Mouse (Mus musculus) forebrain, embryonic 15.5 days (tissue): ENCODE data around the gene Ntng1. TPM values are rescaled to one million over a fixed set of nuclear protein-coding genes. Genes with fewer than 3 reads are reported as not detected.
"Not testable (repeated sequence)": the region's sequence is repeated elsewhere in the genome, so short reads cannot be mapped to it uniquely, and the experiment has no call there.

Experiments
- ATAC-seq: fragments of 200-750 bp; cut with Nextera tagmentation; replicated peaks from 2 replicates; pipeline ENCODE4 v1.8.0; 2017; ENCODE audit warnings: mild to moderate bottlenecking, moderate TSS enrichment, moderate library complexity
- H3K27ac ChIP-seq: fragments of 300-500 bp; sonication (generic); replicated peaks from 2 replicates; pipeline ENCODE4 v1.5.1; 2015; ENCODE audit warnings: mild to moderate bottlenecking, inconsistent platforms
- H3K27me3 ChIP-seq: fragments of 300-500 bp; sonication (generic); 2 replicates; pipeline ENCODE4 v1.6.1; 2015; ENCODE audit warnings: inconsistent platforms
- H3K36me3 ChIP-seq: fragments of 300-500 bp; sonication (generic); 2 replicates; pipeline ENCODE4 v1.6.1; 2015; ENCODE audit warnings: mild to moderate bottlenecking, inconsistent platforms
- H3K4me1 ChIP-seq: fragments of 300-500 bp; sonication (generic); 2 replicates; pipeline ENCODE4 v1.6.1; 2015; ENCODE audit warnings: inconsistent platforms
- H3K4me2 ChIP-seq: fragments of 300-500 bp; sonication (generic); replicated peaks from 2 replicates; pipeline ENCODE4 v1.6.1; 2015; ENCODE audit warnings: mild to moderate bottlenecking, inconsistent platforms
- H3K4me3 ChIP-seq: fragments of 300-500 bp; sonication (generic); 2 replicates; pipeline ENCODE4 v1.5.1; 2015; ENCODE audit warnings: mild to moderate bottlenecking, inconsistent platforms
- H3K9ac ChIP-seq: fragments of 300-500 bp; sonication (generic); replicated peaks from 2 replicates; pipeline ENCODE4 v1.6.1; 2015; ENCODE audit warnings: mild to moderate bottlenecking, inconsistent platforms
- H3K9me3 ChIP-seq: fragments of 300-500 bp; sonication (generic); 2 replicates; pipeline ENCODE4 v1.6.1; 2016; ENCODE audit warnings: inconsistent platforms
- WGBS: fragments of 180-500 bp; shearing (Covaris S2); methylation state at CpG from one replicate; pipeline ENCODE4 v1.1.7; 2015; ENCODE audit warnings: mixed read lengths; 5-methylcytosine and 5-hydroxymethylcytosine counted together
- polyA plus RNA-seq: library from polyadenylated mRNA; unstranded; fragments of >200 nt; fragmentation: Nextera tagmentation; extraction: Ambion mirVana; gene quantifications from 2 replicates; pipeline ENCODE4 v1.2.1, GENCODE M21; 2015

Ntng1 gene
- polyA plus RNA-seq, 1 experiment from 2014 or later: 11.4 TPM

- WGBS: 23% methylated on average over 2 of the region's 2 CpGs
- Histone ChIP-seq H3K4me3 (no peak overlapping the region), H3K4me1 (0 out of 2 replicates have a peak, but pooled peaks cover 8% of the 10 kb centered on the region), H3K9me3 (no peaks in the 10 kb centered on the region), H3K27me3 (no peaks in the 10 kb centered on the region), H3K36me3 (no peaks in the 10 kb centered on the region), H3K4me2 (no peak overlapping the region), H3K27ac (no peak overlapping the region), H3K9ac (no peak overlapping the region)
- peak; percentile 78 for ATAC-seq
Observed at GRCm38 (mm10) chr3:109756426-109756825, 387.4 kb downstream of the Ntng1 start.

- H3K4me2 ChIP-seq, H3K4me3 ChIP-seq, H3K27me3 ChIP-seq, H3K9ac ChIP-seq, H3K4me1 ChIP-seq, H3K27ac ChIP-seq, ATAC-seq, H3K9me3 ChIP-seq, H3K36me3 ChIP-seq: not testable (repeated sequence)
- 78% methylated on average over 3 of the region's 3 CpGs for WGBS
Observed at GRCm38 (mm10) chr3:109747593-109747992, 396.2 kb downstream of the Ntng1 start.

- WGBS: 27% methylated on average over 2 of the region's 2 CpGs
- Histone ChIP-seq H3K4me2 (no peak overlapping the region), H3K36me3 (no peaks in the 10 kb centered on the region), H3K9me3 (no peaks in the 10 kb centered on the region), H3K27ac (no peak overlapping the region), H3K4me3 (no peak overlapping the region), H3K27me3 (no peaks in the 10 kb centered on the region), H3K4me1 (no peaks in the 10 kb centered on the region), H3K9ac (no peak overlapping the region)
- peak; percentile 46; the same call in 1 of the 2 replicates for ATAC-seq
Observed at GRCm38 (mm10) chr3:109740466-109741102, 403.2 kb downstream of the Ntng1 start.

- peaks cover 26% of the 10 kb centered on the region for H3K4me1 ChIP-seq
- peak overlapping the region; percentile 78 for H3K27ac ChIP-seq
- H3K27me3 ChIP-seq: no peaks in the 10 kb centered on the region
- H3K4me3 ChIP-seq: no peak overlapping the region
- 23% methylated on average over 10 of the region's 10 CpGs for WGBS
- no peaks in the 10 kb centered on the region for H3K36me3 ChIP-seq
- H3K9me3 ChIP-seq: no peaks in the 10 kb centered on the region
- ATAC-seq: peak; percentile 92
- H3K9ac ChIP-seq: no peak overlapping the region
- no peak overlapping the region; the same call in 1 of the 2 replicates for H3K4me2 ChIP-seq
Observed at GRCm38 (mm10) chr3:109732327-109733182, 411.3 kb downstream of the Ntng1 start.

GRCm38 (mm10) chr3:109731592-109732230 lies 412.1 kb downstream of the Ntng1 start:
- Histone ChIP-seq H3K4me2 (no peak overlapping the region), H3K27ac (peak overlapping the region; percentile 78), H3K4me3 (no peak overlapping the region), H3K4me1 (peaks cover 26% of the 10 kb centered on the region), H3K36me3 (no peaks in the 10 kb centered on the region), H3K27me3 (no peaks in the 10 kb centered on the region), H3K9me3 (no peaks in the 10 kb centered on the region), H3K9ac (no peak overlapping the region)
- WGBS: 10% methylated on average over 5 of the region's 5 CpGs
- peak; percentile 84 for ATAC-seq

Other genes with a start within 250 kb of the Ntng1 start
- gene Prmt6, start 107.0 kb upstream of the Ntng1 start, polyA plus RNA-seq: 24.1 and 25.9 TPM in 2 replicates